Mouse (Mus musculus) gastrocnemius, postnatal 4 days (tissue): ENCODE data around the gene Gorasp2. TPM values are rescaled to one million over a fixed set of nuclear protein-coding genes. Genes with fewer than 3 reads are reported as not detected.

Source experiments
- DNase-seq, 2 experiments: peaks; one replicate each; pipeline ENCODE4 v3.0.0; 2021 to 2022; ENCODE audit warnings: low spot score in 2 of 2, mixed read lengths in 2 of 2
- total RNA-seq, 2 experiments: library from RNA; stranded (reverse); gene quantifications; 2 replicates each; pipeline ENCODE4 v1.2.3; 2021

Gorasp2 gene
- total RNA-seq, 2 experiments from 2014 or later: 82.2 to 88.1 TPM

- DNase-seq: no peak
These were observed 74.6 kb downstream of the Gorasp2 start for GRCm38 (mm10) chr2:70736008-70736407.

GRCm38 (mm10) chr2:70741901-70742300, 80.5 kb downstream of the Gorasp2 start:
- no peak for DNase-seq

- DNase-seq: no peak
These were observed 81.2 kb downstream of the Gorasp2 start for GRCm38 (mm10) chr2:70742588-70742987.

- no peak for DNase-seq
These were observed 90.3 kb downstream of the Gorasp2 start for GRCm38 (mm10) chr2:70751655-70752054.

- no peak for DNase-seq
These were observed 90.8 kb downstream of the Gorasp2 start for GRCm38 (mm10) chr2:70752149-70752548.

Other genes with a start within 250 kb of the Gorasp2 start
- gene Sp5, start 186.7 kb upstream of the Gorasp2 start, total RNA-seq: under 1 TPM; 0.29 to 0.44 TPM
- gene Erich2, start 152.8 kb upstream of the Gorasp2 start, total RNA-seq: not detected
- gene Gad1, start 108.5 kb upstream of the Gorasp2 start, total RNA-seq: under 1 TPM; 0.23 to 0.29 TPM
- not detected for gene Gm26558, start 532 bp downstream of the Gorasp2 start, total RNA-seq
- 10 to 100 TPM; 43.4 to 52.1 TPM for gene Tlk1, start 164.2 kb downstream of the Gorasp2 start, total RNA-seq